Mouse (Mus musculus) erythroid progenitor cell, adult 5-6 weeks (primary cell): Measurements from ENCODE around the gene Armc5. TPM values are rescaled to one million over a fixed set of nuclear protein-coding genes. Genes with fewer than 3 reads are reported as not detected.

Source experiments
- ATAC-seq: replicated peaks from 2 replicates; pipeline ENCODE4 v1.8.0; 2016; ENCODE audit warnings: moderate number of reproducible peaks, mild to moderate bottlenecking, moderate TSS enrichment, inconsistent platforms; ENCODE audit not compliant: poor library complexity, low FRiP score, severe bottlenecking
- total RNA-seq, 2 experiments: library from RNA; stranded (forward) in 1 of 2; stranded (reverse) in 1 of 2; fragments of 150-400 nt in 1 of 2; fragments of 186-747, 209-891 nt in 1 of 2; gene quantifications; 2 replicates each; pipeline versions ENCODE4 v1.2.3 to v1.2.4; 2015 to 2017; ENCODE audit warnings: low replicate concordance in 2 of 2

Armc5 gene
- total RNA-seq (2015; ENCODE audit: low replicate concordance) = 3.4 and 4.7 TPM in 2 replicates
- 3.1 and 4.5 TPM in 2 replicates for total RNA-seq (2017; ENCODE audit: low replicate concordance)

- peak; percentile 44 for ATAC-seq
Observed at GRCm38 (mm10) chr7:128236856-128237592, at the start of gene Armc5. TSS of gene Armc5 (plus strand) at chr7:128237342.

- ATAC-seq = no peak
Observed at GRCm38 (mm10) chr7:128201607-128202006, 35.5 kb upstream of the Armc5 start.

GRCm38 (mm10) chr7:128203071-128203470 lies 34.1 kb upstream of the Armc5 start:
- ATAC-seq = no peak

GRCm38 (mm10) chr7:128204179-128204578 lies 33.0 kb upstream of the Armc5 start:
- ATAC-seq = no peak

- no peak for ATAC-seq
Observed at GRCm38 (mm10) chr7:128205695-128206094, 31.4 kb upstream of the Armc5 start.

- ATAC-seq = no peak
Observed at GRCm38 (mm10) chr7:128206152-128206551, 31.0 kb upstream of the Armc5 start, which contains the start of gene Cox6a2. TSS of gene Cox6a2 (minus strand) at chr7:128206387.

- 0 out of 2 replicates have a peak, but pooled peaks have one; percentile 68 for ATAC-seq
Observed at GRCm38 (mm10) chr7:128208187-128208586, 29.0 kb upstream of the Armc5 start.

GRCm38 (mm10) chr7:128209826-128210225 lies 27.3 kb upstream of the Armc5 start:
- no peak for ATAC-seq

- no peak for ATAC-seq
Observed at GRCm38 (mm10) chr7:128219952-128220351, 17.2 kb upstream of the Armc5 start.

- no peak for ATAC-seq
Observed at GRCm38 (mm10) chr7:128220936-128221335, 16.2 kb upstream of the Armc5 start.

GRCm38 (mm10) chr7:128231741-128232140 lies 5.4 kb upstream of the Armc5 start:
- ATAC-seq = no peak

- no peak for ATAC-seq
Observed at GRCm38 (mm10) chr7:128234796-128235195, 2.3 kb upstream of the Armc5 start.

- no peak for ATAC-seq
Observed at GRCm38 (mm10) chr7:128235481-128235880, 1.7 kb upstream of the Armc5 start.

GRCm38 (mm10) chr7:128236426-128236825 lies 716 bp upstream of the Armc5 start:
- no peak for ATAC-seq

- no peak for ATAC-seq
Observed at GRCm38 (mm10) chr7:128237593-128237926, 418 bp downstream of the Armc5 start.

- peak; percentile 79 for ATAC-seq
Observed at GRCm38 (mm10) chr7:128237927-128238778, 1.0 kb downstream of the Armc5 start, which contains the start of gene 9130023H24Rik. TSS of gene 9130023H24Rik (minus strand) at chr7:128238031.

- ATAC-seq = 0 out of 2 replicates have a peak, but pooled peaks have one; percentile 41
Observed at GRCm38 (mm10) chr7:128238991-128239390, 1.8 kb downstream of the Armc5 start.

GRCm38 (mm10) chr7:128240131-128240784 lies 3.1 kb downstream of the Armc5 start:
- ATAC-seq = no peak

GRCm38 (mm10) chr7:128242331-128242730 lies 5.2 kb downstream of the Armc5 start:
- no peak for ATAC-seq

- ATAC-seq = no peak
Observed at GRCm38 (mm10) chr7:128243921-128244320, 6.8 kb downstream of the Armc5 start.
